8 mouse cellular contexts compared by ENCODE assay signal in the genomic region with DNA sequence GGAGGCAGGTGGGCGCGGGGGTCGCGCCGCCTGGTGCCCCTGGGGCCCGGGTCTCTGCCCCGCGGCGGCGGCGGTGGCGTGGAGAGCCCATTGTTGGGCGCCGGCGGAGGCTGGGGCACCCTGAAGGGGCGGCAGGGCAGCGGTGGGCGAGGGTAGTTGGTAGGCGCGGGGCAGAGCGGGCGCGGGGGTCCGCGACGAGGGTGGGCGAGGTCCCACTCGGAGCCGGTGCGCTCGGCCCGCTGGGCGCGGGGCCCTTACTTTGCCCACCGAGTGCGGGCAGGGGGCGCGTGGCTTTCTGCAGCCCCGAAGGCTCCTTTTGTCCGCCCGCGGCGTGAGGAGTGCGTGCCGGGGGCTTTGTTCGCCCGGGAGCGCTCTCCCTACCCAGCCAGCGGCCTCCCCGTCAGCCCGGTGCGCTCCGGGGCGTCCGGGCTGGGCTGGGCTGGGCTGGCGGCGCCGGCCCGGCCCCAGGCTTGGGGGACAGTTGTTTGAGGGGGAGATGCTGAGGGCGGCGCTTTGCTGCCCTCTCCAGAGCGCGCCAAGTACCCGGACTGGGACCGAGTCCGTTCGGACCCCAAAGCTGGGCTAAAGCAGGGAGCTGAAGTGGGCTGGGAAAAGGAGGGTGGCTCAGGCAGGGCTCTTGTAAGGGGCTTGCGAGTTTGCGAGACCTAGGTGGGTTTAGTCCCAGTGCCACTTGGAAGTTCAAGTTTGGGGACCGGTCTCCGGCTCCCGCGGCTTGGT. TPM values are rescaled to one million over a fixed set of nuclear protein-coding genes. Genes with fewer than 3 reads are reported as not detected.
A peak's percentile ranks its signal among the peaks of the same experiment; 100 is the strongest.
DNase-seq lines count a peak whose midpoint lies in the region; ATAC-seq and TF ChIP-seq lines count a peak whose summit lies in the region.

No protein-coding gene starts in this region.

- H3K9ac ChIP-seq in limb, embryonic 13.5 days, result peak overlapping the region; percentile 99

- H3K4me2 ChIP-seq in limb, embryonic 13.5 days (replicated peaks), result peak overlapping the region; percentile 95

- DNase-seq in spleen, adult 2 months (ENCODE audit: low read depth in 1 of 2, low spot score in 2 of 2), result peak in 1 of 2 experiments; percentile 14
- DNase-seq in spleen, postnatal 14 days (ENCODE audit: low spot score in 2 of 2), result no peak
- peak; percentile 60 to 61 for DNase-seq in cerebellum, postnatal 25 days
- peak; percentile 42 to 48 for DNase-seq in heart, postnatal 14 days
- peak; percentile 73 for DNase-seq in neural tube, embryonic 10.5 days (ENCODE audit: extremely low spot score, low spot score)
- DNase-seq in layer of hippocampus, adult 8-10 months (ENCODE audit: low spot score in 2 of 2), result no peak
- DNase-seq in natural killer cell, adult 2 months (ENCODE audit: low spot score in 2 of 2), result no peak

- no peaks in the 10 kb centered on the region for H3K9me3 ChIP-seq in limb, embryonic 13.5 days

- peaks cover 28% of the 10 kb centered on the region for H3K4me1 ChIP-seq in spleen, adult 2 months (ENCODE audit: control insufficient read depth, insufficient read depth, insufficient read length)
- H3K4me1 ChIP-seq in limb, embryonic 13.5 days, result peaks cover 68% of the 10 kb centered on the region

- peak overlapping the region; percentile 81 for H3K4me3 ChIP-seq in spleen, adult 2 months (ENCODE audit: extremely low read depth, insufficient read depth, insufficient read length)
- peak overlapping the region; percentile 95 for H3K4me3 ChIP-seq in limb, embryonic 13.5 days

- TF ChIP-seq CTCF in spleen, adult 2 months (IDR thresholded peaks at IDR 0.05; ENCODE audit: extremely low read depth, insufficient read depth, insufficient read length, insufficient replicate concordance), result no peak

- H3K27ac ChIP-seq in spleen, adult 2 months (ENCODE audit: insufficient read depth, low read length), result no peak overlapping the region
- peak overlapping the region; percentile 99 for H3K27ac ChIP-seq in limb, embryonic 13.5 days

- ATAC-seq in limb, embryonic 13.5 days (ENCODE audit: low FRiP score, low read depth), result no peak

- no peak for TF ChIP-seq POLR2A in spleen, adult 2 months (IDR thresholded peaks at IDR 0.05; ENCODE audit: low read depth, low read length)

- H3K27me3 ChIP-seq in spleen, adult 2 months (ENCODE audit: control insufficient read depth, insufficient read depth, low read length), result peaks cover 4% of the 10 kb centered on the region
- H3K27me3 ChIP-seq in limb, embryonic 13.5 days, result no peaks in the 10 kb centered on the region

- H3K36me3 ChIP-seq in spleen, adult 2 months (ENCODE audit: control insufficient read depth, insufficient read depth, low read length), result peaks cover 3% of the 10 kb centered on the region
- peaks cover 41% of the 10 kb centered on the region for H3K36me3 ChIP-seq in limb, embryonic 13.5 days

- WGBS in spleen, adult 2 months, result under 1% methylated on average over 57 of the region's 73 CpGs
- WGBS in limb, embryonic 13.5 days, result under 1% methylated on average over 51 of the region's 73 CpGs

- intact Hi-C loops in heart, postnatal 14 days (cut with DNase I), result loop anchor here (2.0 to 5.0 kb wide), 4 partner anchors 40 to 253 kb away; partner anchors contain the start of genes Cyb5rl and Mrpl37

RNA-seq across cellular contexts. Expression of gene Ssbp3, which starts 1.6 kb away (rescaled TPM):
- polyA plus RNA-seq in spleen, adult 2 months (2012; rRNA removed), result 27.8 and 33.8 TPM in 2 replicates
- total RNA-seq in heart, postnatal 14 days (2021), result 10 to 100 TPM; 42.5 to 46.9 TPM
- polyA plus RNA-seq in limb, embryonic 13.5 days (2015; fragmentation: Nextera tagmentation; extraction: Ambion mirVana), result 171 and 173 TPM in 2 replicates
- 100 to 1,000 TPM; 150 to 180 (median 160) TPM for total RNA-seq in layer of hippocampus, adult 8-10 months (2022)

Comparison
In these comparisons a context has a peak if more than half of its experiments do, and no peak if none do; other contexts are left out.
1. DNase-seq: peak in cerebellum, postnatal 25 days (2 of 2), heart, postnatal 14 days (2 of 2) and neural tube, embryonic 10.5 days (single experiment); none in spleen, postnatal 14 days (0 of 2), layer of hippocampus, adult 8-10 months (0 of 2) and natural killer cell, adult 2 months (0 of 2).